Mouse (Mus musculus) G1E (cell line): ENCODE data around the gene Tomm20l. TPM values are rescaled to one million over a fixed set of nuclear protein-coding genes. Genes with fewer than 3 reads are reported as not detected.

Experiments
- ATAC-seq: 2 replicates; pipeline ENCODE4 v1.8.0; 2016; ENCODE audit warnings: mild to moderate bottlenecking; ENCODE audit not compliant: insufficient number of reproducible peaks, poor library complexity, low FRiP score, severe bottlenecking; ENCODE audit errors: extremely low read depth
- DNase-seq: peaks from one replicate; pipeline ENCODE4 v3.0.0; 2012; ENCODE audit warnings: low spot score
- H3K27me3 ChIP-seq: 2 replicates; pipeline ENCODE4 v1.6.1; 2012; ENCODE audit warnings: mild to moderate bottlenecking, low read length, inconsistent platforms; ENCODE audit not compliant: insufficient read depth
- H3K36me3 ChIP-seq: replicated peaks from 2 replicates; pipeline ENCODE3; 2012; ENCODE audit warnings: mild to moderate bottlenecking, inconsistent platforms
- H3K4me1 ChIP-seq: 2 replicates; pipeline ENCODE4 v1.6.1; 2012; ENCODE audit warnings: low read depth, low read length, inconsistent platforms, mixed read lengths; ENCODE audit not compliant: insufficient read depth
- H3K4me3 ChIP-seq: 2 replicates; pipeline ENCODE4 v1.5.1; 2012; ENCODE audit warnings: low read depth, mild to moderate bottlenecking, inconsistent platforms, low read length, moderate library complexity, mixed read lengths
- H3K9me3 ChIP-seq: replicated peaks from 2 replicates; pipeline ENCODE4 v1.6.1; 2012; ENCODE audit warnings: inconsistent platforms
- CTCF ChIP-seq: IDR thresholded peaks from 2 replicates; pipeline ENCODE4 v1.5.1; 2012; ENCODE audit warnings: low read depth, low read length, inconsistent platforms, mixed read lengths
- GATA1 ChIP-seq: IDR thresholded peaks from 2 replicates; pipeline ENCODE4 v1.6.1; 2012; ENCODE audit warnings: borderline replicate concordance, low read length, inconsistent platforms, mixed read lengths
- GATA2 ChIP-seq: IDR thresholded peaks from 2 replicates; pipeline ENCODE4 v1.6.1; 2012; ENCODE audit warnings: low read depth, low read length, inconsistent platforms, borderline replicate concordance
- POLR2AphosphoS5 ChIP-seq: IDR thresholded peaks from 2 replicates; pipeline ENCODE4 v1.6.1; 2012; ENCODE audit warnings: low read depth, low read length, inconsistent platforms; ENCODE audit not compliant: insufficient replicate concordance
- TAL1 ChIP-seq: conservative IDR thresholded peaks from 2 replicates; pipeline ENCODE4 v1.6.1; 2012; ENCODE audit warnings: low read depth, low read length, inconsistent platforms, mixed read lengths
- polyA plus RNA-seq: library from polyadenylated mRNA; stranded (reverse); fragments of >175 nt; gene quantifications from 2 replicates; pipeline ENCODE4 v1.2.3, GENCODE M21; 2012
- total RNA-seq, 2 experiments: library from RNA; stranded (forward) in 1 of 2; stranded (reverse) in 1 of 2; fragments of 200-1000 nt in 1 of 2; fragments of >200 nt in 1 of 2; fragmentation: Nextera tagmentation in 1 of 2; gene quantifications; 2 replicates each; pipeline ENCODE4 v1.2.3; 2014 to 2017

Gene Tomm20l
- total and polyA plus RNA-seq, 3 experiments = not detected

DNA sequence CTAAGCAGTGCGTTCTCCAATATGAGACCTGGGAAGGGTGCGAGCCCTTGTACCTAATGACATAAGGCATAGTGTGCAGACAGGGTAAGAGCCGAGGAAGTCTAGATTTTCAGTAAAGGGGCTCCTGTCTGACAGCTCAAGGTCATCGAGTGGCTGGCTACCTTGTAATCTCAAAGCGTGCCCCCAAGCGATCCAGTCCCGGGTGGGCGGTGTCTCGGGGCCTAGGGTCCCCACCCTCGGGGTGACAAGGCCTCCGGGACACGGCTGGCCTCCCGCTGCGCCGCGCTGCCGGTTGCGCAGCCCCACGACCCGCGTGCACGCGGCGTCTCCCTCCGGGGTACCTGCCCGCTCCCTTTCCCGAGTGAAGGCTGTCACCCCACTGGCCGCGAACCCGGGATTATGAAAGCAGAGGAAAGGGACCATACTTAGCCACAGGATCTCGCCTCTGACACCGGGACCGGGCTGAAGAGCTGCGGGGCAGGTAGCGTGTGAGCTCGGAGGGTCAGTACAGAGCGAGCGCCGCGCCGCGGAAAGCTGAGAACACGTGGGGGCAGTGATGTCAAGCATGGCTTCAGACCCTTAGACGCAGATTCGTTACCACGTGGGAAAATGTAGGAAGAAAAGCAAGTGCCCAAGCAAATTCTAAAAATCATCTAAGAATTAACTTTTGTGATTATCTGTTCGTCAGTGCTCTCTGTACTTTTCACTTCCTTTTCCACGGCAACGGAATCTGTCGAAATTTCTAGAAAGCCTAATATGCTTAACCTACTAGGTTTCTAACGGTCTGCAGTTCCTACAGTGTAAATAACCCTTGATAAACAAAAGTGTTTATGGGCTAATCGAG, 25.1 kb downstream of the Tomm20l start, which contains the start of the genes Timm9 and 2700049A03Rik:
Timm9 (minus strand) TSS at position 555 of the 844 bp plus-strand sequence.
2700049A03Rik (plus strand) TSS at position 719 of the 844 bp plus-strand sequence.
- Histone ChIP-seq H3K27me3 (no peaks in the 10 kb centered on the region), H3K9me3 (no peaks in the 10 kb centered on the region), H3K4me3 (peak within 1 kb of the TSS; percentile 83), H3K4me1 (peaks cover 48% of the 10 kb centered on the region), H3K36me3 (peaks cover 55% of the 10 kb centered on the region)
- ATAC-seq (peak; percentile 69), DNase-seq (peak; percentile 57)
- no peak for TF ChIP-seq GATA2
- TF ChIP-seq CTCF = no peak
- TF ChIP-seq POLR2AphosphoS5 = no peak
- no peak for TF ChIP-seq TAL1
- no peak for TF ChIP-seq GATA1

- DNase-seq = peak; percentile 65
- no peak for TF ChIP-seq CTCF
- no peak for TF ChIP-seq TAL1
- TF ChIP-seq GATA1 = no peak
- TF ChIP-seq GATA2 = no peak
- no peak for TF ChIP-seq POLR2AphosphoS5
- ATAC-seq = peak; percentile 62
- no peaks in the 10 kb centered on the region for H3K9me3 ChIP-seq
- H3K4me1 ChIP-seq = peaks cover 45% of the 10 kb centered on the region
- peak overlapping the region; percentile 83 for H3K4me3 ChIP-seq
- peaks cover 55% of the 10 kb centered on the region for H3K36me3 ChIP-seq
- H3K27me3 ChIP-seq = no peaks in the 10 kb centered on the region
These were observed 25.8 kb downstream of the Tomm20l start for GRCm38 (mm10) chr12:71136974-71137491.

DNA sequence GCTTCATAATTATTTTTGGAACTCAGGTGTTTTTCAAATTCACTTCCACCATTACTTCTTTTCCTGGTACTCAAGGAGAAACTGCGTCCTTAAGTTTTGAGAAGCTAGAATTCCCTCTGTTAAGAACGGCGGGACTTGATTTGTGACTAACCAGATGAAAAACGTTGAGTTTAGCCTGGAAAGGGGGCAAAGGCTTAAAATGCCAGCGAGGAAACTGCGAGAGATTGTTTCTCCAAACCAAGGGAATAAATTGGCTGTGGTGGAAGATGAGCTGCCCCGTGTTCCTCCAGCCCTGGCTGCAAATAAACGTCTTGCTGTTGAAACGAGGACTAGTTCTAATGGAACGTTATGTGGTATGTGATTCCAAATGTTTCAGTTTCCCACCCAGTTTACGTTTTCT, 26.5 kb downstream of the Tomm20l start:
- TF ChIP-seq GATA1 (no peak), POLR2AphosphoS5 (no peak), GATA2 (no peak), CTCF (no peak), TAL1 (no peak)
- ATAC-seq (no peak), DNase-seq (no peak)
- Histone ChIP-seq H3K4me1 (peaks cover 43% of the 10 kb centered on the region), H3K9me3 (no peaks in the 10 kb centered on the region), H3K4me3 (peak overlapping the region; percentile 83), H3K27me3 (no peaks in the 10 kb centered on the region), H3K36me3 (peaks cover 55% of the 10 kb centered on the region)

DNA sequence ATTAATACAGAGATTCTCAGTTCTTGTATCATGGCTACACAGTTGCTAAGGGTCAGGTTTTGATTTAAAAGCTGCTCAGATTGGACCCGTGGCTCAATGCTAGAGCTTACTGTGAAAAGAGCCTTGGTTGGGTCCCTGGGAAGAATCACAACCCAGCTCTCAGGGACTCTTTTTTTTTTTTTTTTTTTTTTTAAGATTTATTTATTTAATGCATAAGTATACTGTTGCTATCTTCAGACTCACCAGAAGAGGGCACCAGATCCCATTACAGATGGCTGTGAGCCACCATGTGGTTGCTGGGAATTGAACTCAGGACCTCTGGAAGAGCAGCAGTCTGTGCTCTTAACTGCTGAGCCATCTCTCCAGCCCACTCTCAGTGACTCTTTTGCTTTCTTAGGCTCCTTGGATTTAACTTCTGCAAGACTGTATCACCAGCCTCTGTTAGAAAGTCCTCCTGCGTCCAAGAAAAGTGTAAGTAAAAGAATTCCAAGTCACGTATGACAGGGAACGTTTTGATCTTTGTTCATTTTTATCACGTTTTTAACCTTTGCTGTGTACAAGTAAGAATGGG, 28.1 kb downstream of the Tomm20l start:
- ATAC-seq (no peak), DNase-seq (no peak)
- peaks cover 42% of the 10 kb centered on the region for H3K4me1 ChIP-seq
- H3K4me3 ChIP-seq = no peak overlapping the region
- TF ChIP-seq POLR2AphosphoS5 = no peak
- no peak for TF ChIP-seq GATA1
- no peak; the same call in 1 of the 2 replicates for TF ChIP-seq CTCF
- no peak for TF ChIP-seq TAL1
- no peak for TF ChIP-seq GATA2
- peaks cover 57% of the 10 kb centered on the region for H3K36me3 ChIP-seq
- H3K9me3 ChIP-seq = no peaks in the 10 kb centered on the region
- H3K27me3 ChIP-seq = no peaks in the 10 kb centered on the region

DNA sequence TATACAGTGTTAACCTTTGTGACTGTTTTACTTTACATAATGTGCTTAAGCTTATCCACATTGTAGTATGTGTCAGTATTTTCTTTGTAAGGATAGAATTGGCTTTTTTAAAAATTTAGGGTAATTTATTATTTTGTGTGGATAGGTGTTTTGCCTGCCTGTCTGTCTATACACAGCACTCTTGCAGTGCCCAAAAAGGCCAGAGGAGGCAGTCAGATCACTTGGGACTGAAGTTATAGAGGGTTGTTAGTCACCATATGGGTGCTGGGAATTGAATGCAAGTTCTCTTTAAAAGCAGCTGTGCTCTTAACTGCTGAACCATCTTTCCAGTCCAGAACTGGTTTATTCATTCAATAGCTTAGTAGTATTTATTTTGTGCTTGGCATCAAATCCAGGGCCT, 30.0 kb downstream of the Tomm20l start:
- no peak for DNase-seq
- no peak for TF ChIP-seq GATA1
- TF ChIP-seq GATA2 = no peak
- TF ChIP-seq CTCF = no peak
- no peak for TF ChIP-seq POLR2AphosphoS5
- no peak for TF ChIP-seq TAL1
- H3K27me3 ChIP-seq = no peaks in the 10 kb centered on the region
- H3K9me3 ChIP-seq = no peaks in the 10 kb centered on the region
- peaks cover 34% of the 10 kb centered on the region for H3K4me1 ChIP-seq
- no peak for ATAC-seq
- H3K36me3 ChIP-seq = peaks cover 68% of the 10 kb centered on the region
- H3K4me3 ChIP-seq = no peak overlapping the region

DNA sequence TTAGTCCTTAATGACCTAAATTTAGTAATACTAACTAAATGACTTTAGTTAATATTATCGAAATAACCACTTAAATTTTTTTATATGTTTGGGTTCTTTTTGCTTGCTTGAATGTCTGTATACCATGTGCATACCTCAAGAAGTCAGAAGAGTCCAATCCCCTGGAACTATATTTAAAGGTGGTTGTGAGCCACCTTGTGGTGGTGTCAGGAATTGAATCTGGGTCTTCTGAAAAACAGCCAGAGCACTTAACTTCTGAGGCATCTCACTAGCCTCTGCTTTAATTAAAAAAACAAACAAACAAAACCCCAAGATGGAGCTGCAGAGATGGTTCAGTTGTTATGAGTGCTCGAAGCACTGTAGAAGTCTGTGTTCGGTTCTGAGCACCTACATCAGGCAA, 36.4 kb downstream of the Tomm20l start:
- ATAC-seq = no peak
- peaks cover 90% of the 10 kb centered on the region for H3K36me3 ChIP-seq
- TF ChIP-seq CTCF (peak; percentile 67; the same call in 1 of the 2 replicates), GATA2 (no peak)
- H3K27me3 ChIP-seq = no peaks in the 10 kb centered on the region
- no peaks in the 10 kb centered on the region for H3K9me3 ChIP-seq
- H3K4me3 ChIP-seq = no peak overlapping the region
- H3K4me1 ChIP-seq = peaks cover 47% of the 10 kb centered on the region
- peak; percentile 40 for DNase-seq

GRCm38 (mm10) chr12:71148801-71149200, 37.6 kb downstream of the Tomm20l start:
- DNase-seq (no peak), ATAC-seq (no peak)
- H3K27me3 ChIP-seq = no peaks in the 10 kb centered on the region
- peaks cover 49% of the 10 kb centered on the region for H3K4me1 ChIP-seq
- H3K36me3 ChIP-seq = peaks cover 87% of the 10 kb centered on the region
- H3K9me3 ChIP-seq = no peaks in the 10 kb centered on the region
- no peak overlapping the region for H3K4me3 ChIP-seq
- TF ChIP-seq GATA1 (no peak), TAL1 (no peak), POLR2AphosphoS5 (no peak), GATA2 (no peak), CTCF (no peak)
